Mouse (Mus musculus): ENCODE data around the gene Sall1.

Gene Sall1

DNA sequence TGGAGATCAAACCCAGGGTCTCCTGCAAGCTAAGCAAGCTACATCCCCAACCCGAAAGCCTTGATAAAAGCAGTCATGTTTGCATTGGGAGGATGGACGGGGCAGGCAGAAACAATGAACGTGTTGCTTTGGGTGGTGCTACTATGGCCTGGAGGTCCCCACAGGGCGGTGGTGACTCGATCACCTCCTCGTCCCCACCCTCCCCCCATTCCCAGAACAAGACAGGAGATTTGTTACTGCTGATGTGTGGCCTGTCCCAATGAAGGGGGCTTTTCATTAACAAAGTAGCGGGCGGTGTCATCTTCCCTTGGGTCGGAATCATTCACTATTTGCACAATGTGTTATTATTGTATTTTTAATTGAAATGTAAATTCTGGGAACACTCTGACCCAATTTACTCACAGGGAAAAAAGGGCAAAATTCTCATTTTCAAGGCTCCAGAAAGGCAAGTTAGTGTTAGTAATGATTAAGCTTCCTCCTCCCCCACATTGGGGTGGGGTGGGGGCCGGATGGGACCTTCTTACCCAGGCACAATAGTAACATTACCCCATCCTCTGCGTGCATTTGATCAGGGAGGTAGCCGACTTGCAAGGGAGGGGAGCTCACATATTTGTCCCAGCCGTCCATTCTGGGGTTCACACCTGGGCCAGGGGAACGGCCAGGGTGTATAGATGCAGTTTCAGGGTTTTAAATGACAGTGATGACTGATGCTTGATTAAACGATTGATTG is 52.0 kb downstream of the Sall1 start:
- no peak for DNase-seq (ENCODE audit: low spot score)

DNA sequence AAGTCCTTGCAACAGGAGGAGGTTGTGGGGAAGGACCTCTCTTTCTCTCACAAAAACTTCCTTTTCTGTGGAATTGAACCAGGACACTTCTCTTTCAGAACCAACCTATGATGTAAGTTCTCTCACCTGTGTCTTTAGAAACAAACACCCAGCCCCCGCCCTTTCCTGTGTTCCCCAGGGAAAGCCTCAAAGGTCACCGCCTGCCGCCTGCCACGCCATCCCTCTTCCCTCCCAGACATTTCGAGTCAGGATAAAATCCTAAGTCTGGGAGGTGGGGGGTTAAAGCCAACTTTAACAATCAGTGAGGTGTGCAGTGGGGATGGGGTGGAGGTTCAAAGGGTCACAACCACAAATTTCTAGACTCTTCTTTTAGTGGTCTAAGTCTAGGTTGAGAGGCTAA is 52.8 kb downstream of the Sall1 start:
- DNase-seq (ENCODE audit: low spot score), result no peak

DNA sequence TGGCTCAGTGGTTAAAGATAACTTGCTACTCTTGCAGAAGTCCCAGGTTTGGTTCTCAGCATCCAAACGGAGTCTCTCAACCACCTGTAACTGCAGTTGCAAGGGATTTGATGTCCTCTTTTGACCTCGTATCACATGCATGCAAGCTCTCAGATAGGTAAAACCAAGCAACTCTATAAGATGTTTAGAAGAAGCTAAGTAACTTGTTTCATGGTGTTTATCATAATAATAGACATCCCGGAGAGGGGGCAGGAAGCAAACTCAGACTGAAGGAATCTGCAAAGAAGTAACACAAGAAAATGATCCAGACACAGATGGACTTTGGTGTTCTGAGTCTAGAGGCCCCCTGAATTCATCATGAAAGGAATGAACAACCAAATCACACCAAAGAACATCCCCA is 55.0 kb downstream of the Sall1 start:
- no peak for DNase-seq (ENCODE audit: low spot score)

- no peak for DNase-seq (ENCODE audit: low spot score)
These were observed 60.5 kb downstream of the Sall1 start for GRCm38 (mm10) chr8:88983468-88983867.

All from c-Kit-positive CD71-positive TER-119-positive erythroid progenitor cells, embryonic 14.5 days (primary cell).